Mouse (Mus musculus) midbrain, embryonic 11.5 days (tissue): ENCODE measurements around the gene Tsku. TPM values are rescaled to one million over a fixed set of nuclear protein-coding genes. Genes with fewer than 3 reads are reported as not detected.
A peak's percentile ranks its signal among the peaks of the same experiment; 100 is the strongest.

Source experiments
- ATAC-seq: fragments of 200-750 bp; cut with Nextera tagmentation; 2 replicates; pipeline ENCODE4 v1.8.0; 2017; ENCODE audit warnings: moderate TSS enrichment, moderate library complexity; ENCODE audit not compliant: low FRiP score
- DNase-seq: peaks from one replicate; pipeline ENCODE4 v3.0.0; 2015; ENCODE audit warnings: low spot score; ENCODE audit errors: missing footprints
- H3K27ac ChIP-seq: fragments of 300-500 bp; sonication (generic); 2 replicates; pipeline ENCODE4 v1.5.1; 2014; ENCODE audit warnings: low read depth, low read length
- H3K27me3 ChIP-seq: fragments of 300-500 bp; sonication (generic); 2 replicates; pipeline ENCODE4 v1.6.1; 2014; ENCODE audit warnings: mild to moderate bottlenecking, low read length, moderate library complexity, mixed read lengths; ENCODE audit not compliant: control insufficient read depth, insufficient read depth
- H3K36me3 ChIP-seq: fragments of 300-500 bp; sonication (generic); 2 replicates; pipeline ENCODE4 v1.6.1; 2014; ENCODE audit warnings: mild to moderate bottlenecking, low read length, moderate library complexity, mixed read lengths; ENCODE audit not compliant: control insufficient read depth, insufficient read depth
- H3K4me1 ChIP-seq: fragments of 300-500 bp; sonication (generic); 2 replicates; pipeline ENCODE4 v1.6.1; 2014; ENCODE audit warnings: low read length; ENCODE audit not compliant: control insufficient read depth, insufficient read depth
- H3K4me2 ChIP-seq: fragments of 300-500 bp; sonication (generic); 2 replicates; pipeline ENCODE4 v1.6.1; 2014; ENCODE audit warnings: mild to moderate bottlenecking, moderate library complexity
- H3K4me3 ChIP-seq: fragments of 300-500 bp; sonication (generic); 2 replicates; pipeline ENCODE4 v1.5.1; 2014; ENCODE audit warnings: low read depth, low read length
- H3K9ac ChIP-seq: fragments of 300-500 bp; sonication (generic); 2 replicates; pipeline ENCODE4 v1.6.1; 2014; ENCODE audit warnings: low read length
- H3K9me3 ChIP-seq: fragments of 300-500 bp; sonication (generic); 2 replicates; pipeline ENCODE4 v1.6.1; 2016; ENCODE audit warnings: low read length; ENCODE audit not compliant: control insufficient read depth
- WGBS: fragments of 180-500 bp; shearing (Covaris S2); extraction: QIAGEN DNeasy Blood & Tissue Kit; methylation state at CpG from one replicate; pipeline ENCODE4 v1.1.7; 2014; 5-methylcytosine and 5-hydroxymethylcytosine counted together
- polyA plus RNA-seq: library from polyadenylated mRNA; unstranded; fragments of >200 nt; fragmentation: Nextera tagmentation; extraction: Ambion mirVana; gene quantifications from 2 replicates; pipeline ENCODE4 v1.2.1, GENCODE M21; 2014

Tsku gene
- polyA plus RNA-seq, 1 experiment from 2014 or later: 7.3 TPM

- H3K4me3 ChIP-seq: no peak overlapping the region
- no peaks in the 10 kb centered on the region for H3K9me3 ChIP-seq
- no peak overlapping the region for H3K27ac ChIP-seq
- no peaks in the 10 kb centered on the region for H3K36me3 ChIP-seq
- no peaks in the 10 kb centered on the region for H3K27me3 ChIP-seq
- WGBS: 45% methylated on average over 10 of the region's 10 CpGs
- H3K4me2 ChIP-seq: no peak overlapping the region
- H3K4me1 ChIP-seq: no peaks in the 10 kb centered on the region
- DNase-seq (no peak), ATAC-seq (no peak)
- no peak overlapping the region for H3K9ac ChIP-seq
These were observed 8.7 kb upstream of the Tsku start for GRCm38 (mm10) chr7:98369762-98370369.

GRCm38 (mm10) chr7:98361662-98362061 lies 534 bp upstream of the Tsku start:
- H3K9me3 ChIP-seq: no peaks in the 10 kb centered on the region
- no peak for DNase-seq
- ATAC-seq: no peak
- no peak overlapping the region; the same call in 1 of the 2 replicates for H3K9ac ChIP-seq
- H3K27ac ChIP-seq: no peak overlapping the region
- no peaks in the 10 kb centered on the region for H3K27me3 ChIP-seq
- no peak overlapping the region; the same call in 1 of the 2 replicates for H3K4me3 ChIP-seq
- 49% methylated on average over 2 of the region's 2 CpGs for WGBS
- peak overlapping the region; percentile 80; the same call in 1 of the 2 replicates for H3K4me2 ChIP-seq
- H3K4me1 ChIP-seq: peaks cover 11% of the 10 kb centered on the region; the same call in 1 of the 2 replicates
- no peaks in the 10 kb centered on the region for H3K36me3 ChIP-seq

GRCm38 (mm10) chr7:98360621-98360990 lies 522 bp downstream of the Tsku start:
- ATAC-seq (peak; percentile 39), DNase-seq (no peak)
- Histone ChIP-seq H3K27ac (peak overlapping the region; percentile 74), H3K4me3 (peak overlapping the region; percentile 80), H3K9ac (peak overlapping the region; percentile 89), H3K9me3 (no peaks in the 10 kb centered on the region), H3K4me1 (peaks cover 21% of the 10 kb centered on the region), H3K27me3 (no peaks in the 10 kb centered on the region), H3K4me2 (peak overlapping the region; percentile 80), H3K36me3 (no peaks in the 10 kb centered on the region)
- under 1% methylated on average over 20 of the region's 20 CpGs for WGBS

- Histone ChIP-seq H3K4me2 (peak overlapping the region; percentile 80), H3K9ac (peak overlapping the region; percentile 89), H3K4me3 (peak overlapping the region; percentile 80), H3K27ac (peak overlapping the region; percentile 74), H3K9me3 (no peaks in the 10 kb centered on the region), H3K36me3 (no peaks in the 10 kb centered on the region), H3K27me3 (no peaks in the 10 kb centered on the region), H3K4me1 (peaks cover 27% of the 10 kb centered on the region)
- ATAC-seq: peak; percentile 80
- under 1% methylated on average over 33 of the region's 33 CpGs for WGBS
- DNase-seq: peak; percentile 98
These were observed 1.0 kb downstream of the Tsku start for GRCm38 (mm10) chr7:98359951-98360620.

GRCm38 (mm10) chr7:98358016-98358415 lies 3.1 kb downstream of the Tsku start:
- 71% methylated on average over 1 of the region's 1 CpGs for whole genome bisulfite sequencing
- ATAC-seq: no peak

GRCm38 (mm10) chr7:98357324-98357723 lies 3.8 kb downstream of the Tsku start:
- no peak overlapping the region for H3K9ac ChIP-seq
- 79% methylated on average over 5 of the region's 5 CpGs for WGBS
- no peak overlapping the region for H3K4me2 ChIP-seq
- no peaks in the 10 kb centered on the region for H3K9me3 ChIP-seq
- H3K4me1 ChIP-seq: peaks cover 39% of the 10 kb centered on the region
- H3K27me3 ChIP-seq: no peaks in the 10 kb centered on the region
- DNase-seq (peak; percentile 53), ATAC-seq (no peak)
- H3K4me3 ChIP-seq: no peak overlapping the region
- H3K36me3 ChIP-seq: no peaks in the 10 kb centered on the region; the same call in none of the 2 replicates
- no peak overlapping the region for H3K27ac ChIP-seq

More at GRCm38 (mm10) chr7:98358016-98358415, 3.1 kb downstream of the Tsku start:
- Histone ChIP-seq H3K4me1 (peaks cover 39% of the 10 kb centered on the region), H3K27me3 (no peaks in the 10 kb centered on the region), H3K4me2 (no peak overlapping the region), H3K9me3 (no peaks in the 10 kb centered on the region), H3K4me3 (no peak overlapping the region), H3K9ac (no peak overlapping the region), H3K36me3 (no peaks in the 10 kb centered on the region), H3K27ac (no peak overlapping the region)
- peak; percentile 70 for DNase-seq

- H3K4me1 ChIP-seq: peaks cover 33% of the 10 kb centered on the region
- no peak overlapping the region for H3K4me3 ChIP-seq
- 0 out of 2 replicates have a peak overlapping the region, but pooled peaks have one; percentile 13 for H3K4me2 ChIP-seq
These were observed 6.2 kb downstream of the Tsku start for GRCm38 (mm10) chr7:98354921-98355310.

GRCm38 (mm10) chr7:98354160-98354920 lies 6.8 kb downstream of the Tsku start:
- H3K9ac ChIP-seq: peak overlapping the region; percentile 31
- WGBS: 23% methylated on average over 12 of the region's 12 CpGs
- peak overlapping the region; percentile 13; the same call in 1 of the 2 replicates for H3K4me2 ChIP-seq
- no peak overlapping the region for H3K4me3 ChIP-seq
- DNase-seq (peak; percentile 83), ATAC-seq (peak; percentile 26; the same call in 1 of the 2 replicates)
- H3K27ac ChIP-seq: no peak overlapping the region
- no peaks in the 10 kb centered on the region for H3K27me3 ChIP-seq
- no peaks in the 10 kb centered on the region for H3K9me3 ChIP-seq
- H3K4me1 ChIP-seq: peaks cover 29% of the 10 kb centered on the region
- peaks cover 3% of the 10 kb centered on the region for H3K36me3 ChIP-seq

More at GRCm38 (mm10) chr7:98354921-98355310, 6.2 kb downstream of the Tsku start:
- Histone ChIP-seq H3K27me3 (no peaks in the 10 kb centered on the region), H3K9me3 (no peaks in the 10 kb centered on the region), H3K36me3 (peaks cover 3% of the 10 kb centered on the region), H3K27ac (0 out of 2 replicates have a peak overlapping the region, but pooled peaks have one; percentile 22), H3K9ac (no peak overlapping the region; the same call in 1 of the 2 replicates)
- ATAC-seq (no peak), DNase-seq (peak; percentile 85)
- WGBS: 35% methylated on average over 4 of the region's 4 CpGs
